Mouse (Mus musculus): ENCODE data around the gene Gm44503. TPM values are rescaled to one million over a fixed set of nuclear protein-coding genes. Genes with fewer than 3 reads are reported as not detected.

The Gm44503 gene
- under 1 TPM in 1 of 2 experiments, not detected in 1; 0.27 TPM for polyA plus RNA-seq (2017; shearing (Covaris generic))

GRCm38 (mm10) chr9:72958521-72959450 lies at the start of gene Gm44503, which contains the start of gene Dyx1c1:
TSS of gene Gm44503 (plus strand) at chr9:72958852.
TSS of gene Dyx1c1 (plus strand) at chr9:72958785.
- peak; percentile 80 for ATAC-seq

GRCm38 (mm10) chr9:72911381-72911780 lies 47.3 kb upstream of the Gm44503 start:
- no peak for ATAC-seq

GRCm38 (mm10) chr9:72913551-72913950 lies 45.1 kb upstream of the Gm44503 start:
- no peak for ATAC-seq

GRCm38 (mm10) chr9:72915728-72916127 lies 42.9 kb upstream of the Gm44503 start:
- no peak for ATAC-seq

- ATAC-seq = no peak
Observed at GRCm38 (mm10) chr9:72923068-72923467, 35.6 kb upstream of the Gm44503 start.

GRCm38 (mm10) chr9:72925021-72925934 lies 33.4 kb upstream of the Gm44503 start, which contains the start of gene Pygo1:
TSS of gene Pygo1 (plus strand) at chr9:72925645.
- ATAC-seq = no peak

GRCm38 (mm10) chr9:72925935-72926258 lies 32.8 kb upstream of the Gm44503 start:
- no peak for ATAC-seq

- no peak for ATAC-seq
Observed at GRCm38 (mm10) chr9:72931166-72931790, 27.4 kb upstream of the Gm44503 start.

GRCm38 (mm10) chr9:72935309-72935708 lies 23.3 kb upstream of the Gm44503 start:
- no peak for ATAC-seq

GRCm38 (mm10) chr9:72936301-72936700 lies 22.4 kb upstream of the Gm44503 start:
- no peak for ATAC-seq

GRCm38 (mm10) chr9:72943424-72943823 lies 15.2 kb upstream of the Gm44503 start:
- no peak for ATAC-seq

- ATAC-seq = no peak
Observed at GRCm38 (mm10) chr9:72944286-72944685, 14.4 kb upstream of the Gm44503 start.

GRCm38 (mm10) chr9:72947010-72947409 lies 11.6 kb upstream of the Gm44503 start:
- ATAC-seq = no peak

GRCm38 (mm10) chr9:72949572-72949971 lies 9.1 kb upstream of the Gm44503 start:
- ATAC-seq = no peak

GRCm38 (mm10) chr9:72954746-72955145 lies 3.9 kb upstream of the Gm44503 start:
- no peak for ATAC-seq

- ATAC-seq = peak; percentile 27
Observed at GRCm38 (mm10) chr9:72955546-72955945, 3.1 kb upstream of the Gm44503 start.

GRCm38 (mm10) chr9:72961346-72961745 lies 2.7 kb downstream of the Gm44503 start:
- no peak for ATAC-seq

GRCm38 (mm10) chr9:72961959-72962358 lies 3.3 kb downstream of the Gm44503 start:
- ATAC-seq = peak; percentile 71

- peak; percentile 63 for ATAC-seq
Observed at GRCm38 (mm10) chr9:72968349-72969061, 9.9 kb downstream of the Gm44503 start.

- ATAC-seq = peak; percentile 93
Observed at GRCm38 (mm10) chr9:72969874-72970273, 11.2 kb downstream of the Gm44503 start.

GRCm38 (mm10) chr9:72972435-72972834 lies 13.8 kb downstream of the Gm44503 start:
- ATAC-seq = no peak

- ATAC-seq = no peak
Observed at GRCm38 (mm10) chr9:72972984-72973383, 14.3 kb downstream of the Gm44503 start.

Measured in CD4-positive, CD25-positive, alpha-beta regulatory T cell, adult 4 months (primary cell).